Mouse (Mus musculus): ENCODE results near the gene Evl.

The Evl gene

GRCm38 (mm10) chr12:108590131-108590530 is 35.6 kb downstream of the Evl start:
- in situ Hi-C loops (cut with MboI, MseI): loop anchor here (10.0 kb wide), 1 partner anchor 1145 kb away; no protein-coding TSS in a partner anchor

- in situ Hi-C loops (cut with MboI, MseI): loop anchor here (10.0 kb wide), 1 partner anchor 1147 kb away; no protein-coding TSS in a partner anchor
Measured at GRCm38 (mm10) chr12:108591586-108591985, 37.1 kb downstream of the Evl start.

GRCm38 (mm10) chr12:108592866-108593265 is 38.3 kb downstream of the Evl start:
- in situ Hi-C loops (cut with MboI, MseI): loop anchor here (10.0 kb wide), 1 partner anchor 1148 kb away; no protein-coding TSS in a partner anchor

GRCm38 (mm10) chr12:108600864-108601263 is 46.3 kb downstream of the Evl start:
- in situ Hi-C loops (cut with MboI, MseI): no loop called here

- in situ Hi-C loops (cut with MboI, MseI): no loop called here
Measured at GRCm38 (mm10) chr12:108601326-108601725, 46.8 kb downstream of the Evl start.

GRCm38 (mm10) chr12:108604546-108604945 is 50.0 kb downstream of the Evl start:
- in situ Hi-C loops (cut with MboI, MseI): no loop called here

GRCm38 (mm10) chr12:108605521-108606281 is 51.2 kb downstream of the Evl start:
- in situ Hi-C loops (cut with MboI, MseI): loop anchor here (5.0 kb wide), 1 partner anchor 62 kb away; no protein-coding TSS in a partner anchor

GRCm38 (mm10) chr12:108606321-108606720 is 51.8 kb downstream of the Evl start:
- in situ Hi-C loops (cut with MboI, MseI): loop anchor here (5.0 kb wide), 1 partner anchor 61 kb away; no protein-coding TSS in a partner anchor

GRCm38 (mm10) chr12:108609446-108609845 is 54.9 kb downstream of the Evl start:
- in situ Hi-C loops (cut with MboI, MseI): loop anchor here (5.0 kb wide), 1 partner anchor 58 kb away; no protein-coding TSS in a partner anchor

GRCm38 (mm10) chr12:108610255-108610654 is 55.7 kb downstream of the Evl start:
- in situ Hi-C loops (cut with MboI, MseI): loop anchor here (10.0 kb wide), 1 partner anchor 145 kb away; no protein-coding TSS in a partner anchor

- in situ Hi-C loops (cut with MboI, MseI): loop anchor here (10.0 kb wide), 1 partner anchor 142 kb away; no protein-coding TSS in a partner anchor
Measured at GRCm38 (mm10) chr12:108613081-108613480, 58.6 kb downstream of the Evl start.

- in situ Hi-C loops (cut with MboI, MseI): loop anchor here (10.0 kb wide), 1 partner anchor 137 kb away; no protein-coding TSS in a partner anchor
Measured at GRCm38 (mm10) chr12:108617511-108617910, 63.0 kb downstream of the Evl start.

GRCm38 (mm10) chr12:108619853-108620416 is 65.4 kb downstream of the Evl start:
- in situ Hi-C loops (cut with MboI, MseI): loop anchor here (10.0 kb wide), 1 partner anchor 135 kb away; no protein-coding TSS in a partner anchor

- in situ Hi-C loops (cut with MboI, MseI): no loop called here
Measured at GRCm38 (mm10) chr12:108622406-108622805, 67.9 kb downstream of the Evl start.

GRCm38 (mm10) chr12:108629556-108629955 is 75.0 kb downstream of the Evl start:
- in situ Hi-C loops (cut with MboI, MseI): loop anchor here (25.0 kb wide), 1 partner anchor 692 kb away; no protein-coding TSS in a partner anchor

- in situ Hi-C loops (cut with MboI, MseI): loop anchor here (25.0 kb wide), 1 partner anchor 694 kb away; no protein-coding TSS in a partner anchor
Measured at GRCm38 (mm10) chr12:108630741-108631688, 76.5 kb downstream of the Evl start.

- in situ Hi-C loops (cut with MboI, MseI): loop anchor here (25.0 kb wide), 1 partner anchor 695 kb away; no protein-coding TSS in a partner anchor
Measured at GRCm38 (mm10) chr12:108632501-108632900, 78.0 kb downstream of the Evl start.

- in situ Hi-C loops (cut with MboI, MseI): loop anchor here (25.0 kb wide), 1 partner anchor 697 kb away; no protein-coding TSS in a partner anchor
Measured at GRCm38 (mm10) chr12:108634031-108634430, 79.5 kb downstream of the Evl start.

- in situ Hi-C loops (cut with MboI, MseI): loop anchor here (25.0 kb wide), 1 partner anchor 698 kb away; no protein-coding TSS in a partner anchor
Measured at GRCm38 (mm10) chr12:108635501-108635900, 81.0 kb downstream of the Evl start.

GRCm38 (mm10) chr12:108637440-108637839 is 82.9 kb downstream of the Evl start:
- in situ Hi-C loops (cut with MboI, MseI): loop anchor here (25.0 kb wide), 1 partner anchor 700 kb away; no protein-coding TSS in a partner anchor

GRCm38 (mm10) chr12:108639126-108639525 is 84.6 kb downstream of the Evl start:
- in situ Hi-C loops (cut with MboI, MseI): loop anchor here (25.0 kb wide), 1 partner anchor 702 kb away; no protein-coding TSS in a partner anchor

Data from regulatory T cell (primary cell).